Mouse (Mus musculus): ENCODE measurements around the gene Dkk3.
"Not testable (repeated sequence)": the region's sequence is repeated elsewhere in the genome, so short reads cannot be mapped to it uniquely, and the experiment has no call there.

The Dkk3 gene

GRCm38 (mm10) chr7:112165593-112165992, 6.7 kb upstream of the Dkk3 start:
- no peak for DNase-seq

- not testable (repeated sequence) for DNase-seq
Observed at GRCm38 (mm10) chr7:112165032-112165431, 6.2 kb upstream of the Dkk3 start.

DNA sequence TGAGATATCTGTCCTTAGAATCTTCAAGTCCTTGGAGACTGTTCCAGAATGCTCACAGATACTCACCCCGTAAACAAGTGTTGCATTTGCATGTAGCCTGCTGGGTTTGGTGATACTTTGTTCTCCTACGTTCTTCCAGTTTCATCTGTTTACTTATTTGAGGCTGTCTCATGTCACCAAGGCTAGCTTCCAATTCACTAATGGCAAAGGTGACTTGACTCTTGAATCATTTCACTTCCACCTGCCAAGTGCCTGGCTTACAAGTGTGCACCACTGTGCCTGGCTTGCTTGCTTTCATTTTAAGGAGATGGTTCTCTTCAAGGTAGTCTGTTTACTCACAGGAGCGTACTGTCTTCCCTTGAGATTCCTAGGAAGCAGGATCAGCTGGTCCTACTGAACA, 5.6 kb upstream of the Dkk3 start:
- DNase-seq = no peak

GRCm38 (mm10) chr7:112159835-112160234, 978 bp upstream of the Dkk3 start:
- DNase-seq = no peak

- DNase-seq = peak in 1 of 2 experiments; percentile 25
Observed at GRCm38 (mm10) chr7:112158316-112158741, 528 bp downstream of the Dkk3 start.

GRCm38 (mm10) chr7:112157584-112158315, 1.1 kb downstream of the Dkk3 start:
- DNase-seq = no peak

- DNase-seq = no peak
Observed at GRCm38 (mm10) chr7:112155194-112155593, 3.7 kb downstream of the Dkk3 start.

DNA sequence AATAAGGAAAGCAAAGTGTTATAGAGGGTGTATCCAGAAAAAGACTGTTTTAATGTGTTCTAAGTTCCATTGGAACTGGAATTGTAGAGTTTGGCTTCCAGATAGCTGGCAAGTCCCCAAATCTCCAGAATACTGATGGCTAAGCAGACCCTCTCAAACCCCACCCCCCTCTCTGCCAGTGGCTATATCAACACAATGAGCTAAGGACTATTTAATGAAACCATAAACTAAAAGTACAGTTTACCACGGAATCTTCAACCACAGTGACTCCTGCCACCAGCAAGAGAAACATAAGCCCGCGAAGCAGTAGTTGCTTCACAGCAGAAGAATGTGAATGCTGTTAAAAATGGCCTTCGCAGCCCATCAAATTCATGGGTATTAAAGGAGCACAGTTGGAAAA, 4.4 kb downstream of the Dkk3 start:
- no peak for DNase-seq

DNA sequence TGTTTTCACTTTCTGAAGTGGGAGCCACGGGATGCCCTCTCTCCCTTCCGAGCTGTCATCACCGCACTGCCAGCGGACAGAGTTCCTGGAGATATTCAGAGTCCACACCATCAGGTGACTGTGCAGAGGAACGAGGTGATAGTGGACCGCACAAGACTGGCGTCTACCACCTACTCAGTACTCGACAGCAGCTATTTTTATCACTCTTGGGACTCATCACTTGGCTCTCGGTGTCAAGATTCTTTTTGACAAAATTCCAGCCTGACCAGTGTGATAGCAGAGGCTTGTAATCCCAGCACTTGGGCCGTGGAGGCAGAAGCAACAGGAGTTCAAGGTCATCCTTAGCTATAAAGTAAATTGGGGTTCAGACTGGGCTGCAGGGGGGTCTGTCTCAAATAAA, 9.7 kb downstream of the Dkk3 start:
- DNase-seq = no peak

DNA sequence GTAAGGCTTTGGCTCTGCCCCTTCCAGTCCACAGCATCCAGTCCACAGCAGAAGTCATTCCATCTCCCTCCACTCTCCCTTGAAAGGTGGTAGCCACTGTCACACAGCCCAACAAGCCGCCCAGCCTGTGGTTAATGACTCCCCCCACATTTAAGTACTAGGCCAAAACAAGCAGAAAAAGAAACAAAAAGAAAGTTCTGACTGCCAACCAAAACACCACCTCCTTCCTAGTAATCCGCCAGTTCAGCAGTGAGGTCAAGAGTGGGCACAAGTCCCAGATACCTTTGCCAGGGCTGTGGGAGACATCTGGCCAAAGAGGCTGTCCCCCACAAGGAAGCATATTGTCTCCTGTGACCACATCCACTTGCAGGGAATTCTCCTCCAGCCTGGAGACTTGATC, 10.9 kb downstream of the Dkk3 start:
- peak in 1 of 2 experiments; percentile 34 for DNase-seq

DNA sequence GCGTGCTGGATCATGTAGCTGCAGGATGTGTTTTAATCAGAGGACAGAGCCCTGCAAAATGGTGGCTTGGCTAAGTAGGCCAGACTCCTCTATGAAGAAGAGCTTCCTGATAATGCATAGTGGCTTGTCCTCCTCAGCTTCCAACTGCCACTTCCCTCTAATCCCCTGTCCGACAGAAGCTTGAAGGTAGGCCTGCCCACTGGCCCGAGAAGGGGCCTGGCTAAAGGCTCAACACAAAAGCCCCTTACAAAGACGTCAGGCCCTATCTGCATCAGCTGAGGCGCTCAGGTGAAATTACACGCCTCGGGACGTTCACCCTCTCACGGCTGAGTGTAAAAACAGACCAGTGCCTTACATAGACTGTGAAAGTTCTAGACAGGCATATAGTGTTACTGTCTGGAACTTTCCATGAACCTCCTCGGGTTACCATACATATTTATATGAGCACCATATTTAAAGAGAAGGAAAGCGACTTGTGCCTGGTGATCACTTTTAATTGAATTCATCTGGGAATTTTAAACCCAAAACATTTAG, 14.1 kb downstream of the Dkk3 start:
- no peak for DNase-seq

DNA sequence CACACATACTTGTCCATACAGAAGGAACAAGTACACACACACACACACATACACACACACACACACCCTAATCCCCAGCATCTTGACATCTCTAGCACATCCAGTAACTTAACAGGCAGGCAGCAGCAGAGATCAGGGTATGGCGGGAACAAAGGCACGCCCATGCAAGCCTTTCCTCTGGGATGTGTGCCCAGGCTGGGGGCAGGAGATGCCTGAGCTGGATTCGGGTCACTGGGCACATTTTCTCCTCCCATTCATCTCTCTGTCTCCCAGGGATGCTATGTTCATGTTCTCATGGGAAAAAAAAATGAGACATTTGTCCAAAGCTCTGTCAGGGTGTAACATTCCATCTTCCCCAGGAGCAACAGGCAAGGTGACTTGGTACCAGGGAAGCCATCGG, 14.9 kb downstream of the Dkk3 start:
- no peak for DNase-seq

GRCm38 (mm10) chr7:112143090-112143500, 15.8 kb downstream of the Dkk3 start:
- DNase-seq = no peak

- no peak for DNase-seq
Observed at GRCm38 (mm10) chr7:112142616-112143015, 16.2 kb downstream of the Dkk3 start.

DNA sequence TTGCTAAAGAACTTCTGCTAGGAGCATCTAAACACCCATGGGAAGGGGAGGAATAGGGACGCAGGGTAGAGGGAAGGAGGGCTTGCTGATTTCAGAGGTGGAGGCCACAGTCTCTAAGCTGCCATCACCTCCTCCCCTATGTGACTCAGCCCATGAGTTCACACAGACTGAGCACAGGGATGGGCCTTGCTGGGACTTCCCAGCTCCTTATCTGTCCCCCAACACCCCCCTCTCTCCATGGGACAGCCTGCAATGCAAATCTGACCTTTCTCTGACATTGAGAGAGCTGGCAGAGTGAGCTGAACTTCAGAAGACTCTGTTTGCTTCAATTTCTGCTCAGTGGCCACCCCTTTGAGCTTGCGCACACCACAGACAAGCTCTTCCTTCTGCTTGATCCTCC, 18.1 kb downstream of the Dkk3 start:
- no peak for DNase-seq

DNA sequence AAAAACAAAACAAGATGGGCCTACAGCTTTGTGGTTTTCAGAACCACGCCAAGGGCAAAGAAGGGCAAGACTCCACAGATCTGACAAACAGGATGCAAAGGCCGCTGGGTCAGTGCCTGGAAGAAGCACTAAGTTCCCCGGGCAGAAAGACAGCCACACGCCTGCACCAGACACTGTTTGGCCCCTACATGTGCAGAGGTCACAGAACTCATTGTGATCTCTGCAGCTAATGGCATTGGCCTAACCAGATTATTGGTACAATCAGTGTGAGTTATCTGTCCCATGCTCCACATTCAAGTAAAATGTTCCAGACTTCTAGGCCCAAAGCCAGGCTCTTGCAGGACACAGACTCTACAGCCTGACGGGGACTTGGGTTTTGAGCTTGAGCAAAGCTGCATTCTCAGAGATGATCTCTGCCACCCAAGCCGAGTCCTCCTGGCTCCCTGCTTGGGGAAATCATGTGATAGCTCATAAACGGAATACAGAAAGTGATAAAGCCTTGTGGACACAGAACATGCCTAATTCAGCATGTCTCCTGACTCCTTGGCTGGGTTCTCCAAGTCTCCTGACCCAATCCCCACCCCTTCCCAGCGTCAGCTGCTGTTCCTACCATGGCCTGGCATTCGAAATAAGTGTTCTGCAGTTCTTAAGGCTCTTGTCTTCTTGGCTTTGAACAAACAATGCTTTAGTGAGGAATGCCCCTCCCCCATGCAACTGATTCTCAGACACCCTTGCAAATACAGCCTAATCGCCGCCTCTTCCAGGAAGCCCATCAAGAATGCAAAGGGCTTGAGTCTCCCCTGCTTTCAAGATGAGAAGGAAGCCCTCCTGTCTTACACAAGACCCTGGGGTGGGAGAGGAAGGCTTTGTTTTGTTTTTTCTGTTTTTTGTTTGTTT, 20.1 kb downstream of the Dkk3 start:
- no peak for DNase-seq

DNA sequence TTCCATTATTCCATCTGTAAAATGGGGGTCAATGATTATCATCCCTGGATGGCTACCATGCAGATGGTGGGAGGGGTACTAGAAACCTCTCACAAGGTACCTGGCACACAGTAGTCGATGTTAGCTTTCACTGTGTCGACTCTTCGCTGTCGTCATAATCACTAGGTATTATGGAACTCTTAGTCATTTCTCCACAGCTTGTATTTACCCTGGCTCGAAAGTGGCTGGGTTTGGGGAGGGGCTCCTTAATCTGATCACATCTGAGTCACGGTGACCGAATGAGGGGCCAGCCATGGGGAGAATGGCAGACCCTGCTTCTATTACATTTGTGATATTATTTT, 20.7 kb downstream of the Dkk3 start:
- no peak for DNase-seq

DNA sequence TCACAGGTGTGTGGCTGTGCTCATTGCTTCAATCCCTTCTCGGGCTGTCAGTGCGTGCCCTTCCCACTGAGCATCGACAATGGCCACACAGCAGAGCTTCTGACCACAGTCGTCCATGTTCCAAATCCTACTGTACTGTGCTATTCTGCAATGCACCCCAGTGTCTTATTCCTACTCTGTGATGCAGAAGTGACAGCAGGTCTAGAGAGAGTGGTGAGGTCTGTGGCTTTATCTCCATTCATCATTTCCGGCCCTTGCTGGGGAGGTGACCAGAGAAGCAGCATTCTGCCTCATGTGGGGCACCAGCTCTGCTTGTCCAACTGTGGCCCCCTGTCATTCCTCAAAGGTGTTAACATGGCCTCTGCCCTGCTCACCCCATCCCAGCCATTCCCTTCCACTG, 22.3 kb downstream of the Dkk3 start:
- no peak for DNase-seq

GRCm38 (mm10) chr7:112135161-112135560, 23.7 kb downstream of the Dkk3 start:
- no peak for DNase-seq

DNA sequence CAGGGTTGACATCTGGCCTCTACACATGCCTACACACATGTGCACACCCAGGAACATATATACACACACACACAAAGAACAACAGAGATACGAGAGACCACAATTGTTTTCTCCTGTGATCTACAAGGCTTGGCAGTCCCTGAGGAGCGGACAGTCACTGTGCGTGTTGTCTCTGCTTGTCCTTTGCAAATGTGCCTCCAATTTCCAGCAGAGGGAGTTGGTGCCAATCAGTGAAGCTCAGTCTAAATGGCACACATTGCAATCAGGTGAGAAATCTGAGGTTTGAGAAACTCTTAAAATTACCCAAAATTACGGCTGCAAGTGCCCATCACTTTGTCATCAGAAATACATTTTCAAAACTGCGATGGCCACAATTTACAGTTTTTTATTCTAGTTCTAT, 25.6 kb downstream of the Dkk3 start:
- DNase-seq = peak in 1 of 2 experiments; percentile 30

- no peak for DNase-seq
Observed at GRCm38 (mm10) chr7:112132005-112132404, 26.9 kb downstream of the Dkk3 start.

GRCm38 (mm10) chr7:112130660-112131059, 28.2 kb downstream of the Dkk3 start:
- DNase-seq = no peak

- DNase-seq = peak; percentile 43 to 53
Observed at GRCm38 (mm10) chr7:112129851-112130250, 29.0 kb downstream of the Dkk3 start.

DNA sequence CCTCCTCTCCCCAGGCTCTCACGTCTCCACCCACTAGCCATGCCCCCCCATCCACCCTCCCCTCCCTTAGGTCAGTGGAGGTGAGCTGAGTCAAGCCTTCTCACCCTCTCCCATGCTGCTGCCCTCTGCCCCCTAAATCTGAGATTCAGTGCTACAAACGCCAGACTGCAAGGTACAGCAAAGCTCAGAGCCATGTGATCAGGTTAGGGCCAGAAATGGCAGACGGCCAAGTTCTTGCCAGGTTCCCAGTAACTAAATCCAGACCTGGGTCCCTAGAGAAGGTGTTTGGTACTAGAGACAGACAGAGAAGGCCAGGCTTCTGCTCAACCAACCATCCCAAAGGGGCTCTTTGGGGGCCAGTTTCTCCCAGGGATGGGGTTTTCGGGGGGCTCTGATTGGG, 30.0 kb downstream of the Dkk3 start:
- peak; percentile 56 to 70 for DNase-seq
